Comparison of ENCODE assay signal across 22 mouse cellular contexts in the genomic region with DNA sequence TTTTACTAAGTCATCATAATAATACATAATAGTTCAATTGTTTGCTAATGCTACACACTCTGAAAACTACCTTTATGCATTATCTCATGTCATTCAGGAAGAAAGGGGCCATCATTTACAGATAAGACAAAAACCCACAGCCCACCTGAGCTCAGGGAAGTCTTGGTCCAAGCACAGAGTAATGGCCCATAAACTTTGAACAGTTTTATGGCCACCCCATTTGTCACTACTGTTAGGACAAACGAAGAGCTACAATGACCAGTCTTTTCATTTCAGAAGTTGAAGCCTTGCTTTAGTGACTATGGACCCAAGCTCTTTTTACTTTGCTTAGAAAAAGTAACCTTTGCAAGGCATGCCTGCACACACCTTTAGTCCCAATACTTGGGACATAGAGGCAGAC.
DNase-seq lines count a peak whose midpoint lies in the region; ATAC-seq and TF ChIP-seq lines count a peak whose summit lies in the region.
"Had no signal": no experiment of that assay in that cellular context is flagged by ENCODE, and none has a peak within 500 bp of the region (broad histone marks: within the 10 kb centered on the region; RNA-seq: fewer than 3 reads in every experiment).

No protein-coding gene starts in this region.

- H3K9ac ChIP-seq in kidney, embryonic 14.5 days (ENCODE audit: low read depth, low read length): no peak overlapping the region
- H3K9ac ChIP-seq in kidney, embryonic 15.5 days: no peak overlapping the region
- no peak overlapping the region for H3K9ac ChIP-seq in kidney, embryonic 16.5 days (replicated peaks; ENCODE audit: low read length)
- H3K9ac ChIP-seq in kidney, postnatal 0 days (ENCODE audit: low read depth, low read length): no peak overlapping the region

- no peak for DNase-seq in kidney, postnatal 4 days
- no peak for DNase-seq in kidney, adult 11 months
- no peak for DNase-seq in kidney, adult 2 months
- DNase-seq in kidney, postnatal 0 days (ENCODE audit: low spot score): peak; percentile 57
- no peak for DNase-seq in kidney, adult 18-20 months
- DNase-seq: adrenal gland, adult 2 months; adrenal gland, adult 8-10 months; adrenal gland, postnatal 10 days; adrenal gland, postnatal 14 days; adrenal gland, postnatal 25 days; adrenal gland, postnatal 36 days; B cell, adult 2 months; cerebellum, adult 11 months; cerebellum, adult 11-12 months had no signal

- WGBS in kidney, embryonic 14.5 days: 7% methylated on average over 1 of the region's 1 CpGs
- WGBS in kidney, embryonic 15.5 days: 11% methylated on average over 1 of the region's 1 CpGs
- 6% methylated on average over 1 of the region's 1 CpGs for WGBS in kidney, embryonic 16.5 days
- WGBS in kidney, adult 2 months: 44% methylated on average over 1 of the region's 1 CpGs
- whole genome bisulfite sequencing in kidney, postnatal 0 days: 10% methylated on average over 1 of the region's 1 CpGs

- no peaks in the 10 kb centered on the region for H3K27me3 ChIP-seq in kidney, embryonic 14.5 days (ENCODE audit: control insufficient read depth, insufficient read depth, low read length)
- H3K27me3 ChIP-seq in kidney, embryonic 15.5 days: no peaks in the 10 kb centered on the region
- H3K27me3 ChIP-seq in kidney, embryonic 16.5 days (ENCODE audit: insufficient read depth, low read length): no peaks in the 10 kb centered on the region
- H3K27me3 ChIP-seq in kidney, adult 2 months (replicated peaks; ENCODE audit: control insufficient read depth, insufficient read depth, low read length): no peaks in the 10 kb centered on the region
- no peaks in the 10 kb centered on the region for H3K27me3 ChIP-seq in kidney, postnatal 0 days (ENCODE audit: insufficient read depth, low read length)
- H3K27me3 ChIP-seq: CH12.LX, Patski had no signal

- no peaks in the 10 kb centered on the region for H3K4me1 ChIP-seq in kidney, embryonic 14.5 days (ENCODE audit: control insufficient read depth, insufficient read depth, low read length)
- peaks cover 6% of the 10 kb centered on the region; the same call in 1 of the 2 replicates for H3K4me1 ChIP-seq in kidney, embryonic 15.5 days
- H3K4me1 ChIP-seq in kidney, embryonic 16.5 days (ENCODE audit: insufficient read depth, low read length): no peaks in the 10 kb centered on the region; the same call in 1 of the 2 replicates
- H3K4me1 ChIP-seq in kidney, adult 2 months (ENCODE audit: control insufficient read depth, insufficient read depth, low read length): no peaks in the 10 kb centered on the region
- no peaks in the 10 kb centered on the region for H3K4me1 ChIP-seq in kidney, postnatal 0 days (replicated peaks; ENCODE audit: insufficient read depth, low read length)

- no peak overlapping the region for H3K4me2 ChIP-seq in kidney, embryonic 14.5 days (replicated peaks; ENCODE audit: low read depth, low read length)
- H3K4me2 ChIP-seq in kidney, embryonic 15.5 days: no peak overlapping the region
- no peak overlapping the region for H3K4me2 ChIP-seq in kidney, embryonic 16.5 days (replicated peaks; ENCODE audit: low read depth, low read length)
- H3K4me2 ChIP-seq in kidney, postnatal 0 days (ENCODE audit: low read length): no peak overlapping the region

- ATAC-seq in kidney, embryonic 14.5 days (ENCODE audit: low FRiP score, low TSS enrichment): peak; percentile 55; the same call in 1 of the 2 replicates
- peak; percentile 82 for ATAC-seq in kidney, embryonic 15.5 days (replicated peaks; ENCODE audit: low FRiP score)
- ATAC-seq in kidney, embryonic 16.5 days (ENCODE audit: low FRiP score, low TSS enrichment): peak; percentile 78; the same call in 1 of the 2 replicates
- no peak for ATAC-seq in kidney, postnatal 0 days (replicated peaks; ENCODE audit: low FRiP score, low read depth)
- ATAC-seq: activated CD4-positive, CD25-positive, alpha-beta regulatory T cell, adult 4 months; CD4-positive, CD25-positive, alpha-beta regulatory T cell, adult 4 months; Patski had no signal

- H3K4me3 ChIP-seq in kidney, embryonic 14.5 days (ENCODE audit: low read length): no peak overlapping the region
- H3K4me3 ChIP-seq in kidney, embryonic 15.5 days (replicated peaks): no peak overlapping the region
- no peak overlapping the region for H3K4me3 ChIP-seq in kidney, embryonic 16.5 days (ENCODE audit: low read length)
- H3K4me3 ChIP-seq in kidney, adult 2 months (ENCODE audit: insufficient read depth, low read depth, low read length): no peak overlapping the region
- H3K4me3 ChIP-seq in kidney, postnatal 0 days (replicated peaks; ENCODE audit: low read depth, low read length): no peak overlapping the region

- no peak for TF ChIP-seq POLR2A in kidney, adult 2 months (IDR thresholded peaks at IDR 0.05; ENCODE audit: low read depth, low read length)

- TF ChIP-seq CTCF in kidney, adult 2 months (conservative IDR thresholded peaks at IDR 0.05; ENCODE audit: insufficient read depth, insufficient read length, low read depth, low read length): no peak
- TF ChIP-seq CTCF in kidney, postnatal 0 days (IDR thresholded peaks at IDR 0.05; ENCODE audit: low read depth): no peak

- H3K27ac ChIP-seq in kidney, embryonic 14.5 days (ENCODE audit: low read depth, low read length): no peak overlapping the region
- no peak overlapping the region for H3K27ac ChIP-seq in kidney, embryonic 15.5 days
- no peak overlapping the region for H3K27ac ChIP-seq in kidney, embryonic 16.5 days (ENCODE audit: low read length)
- no peak overlapping the region for H3K27ac ChIP-seq in kidney, adult 2 months (ENCODE audit: insufficient read depth, low read depth, low read length)
- H3K27ac ChIP-seq in kidney, postnatal 0 days: no peak overlapping the region

- H3K36me3 ChIP-seq in kidney, embryonic 14.5 days (ENCODE audit: control insufficient read depth, insufficient read depth, low read length): no peaks in the 10 kb centered on the region
- H3K36me3 ChIP-seq in kidney, embryonic 15.5 days: no peaks in the 10 kb centered on the region
- no peaks in the 10 kb centered on the region for H3K36me3 ChIP-seq in kidney, embryonic 16.5 days (ENCODE audit: insufficient read depth, low read length)
- no peaks in the 10 kb centered on the region; the same call in 1 of the 2 replicates for H3K36me3 ChIP-seq in kidney, adult 2 months (ENCODE audit: control insufficient read depth, insufficient read depth, low read length)
- H3K36me3 ChIP-seq in kidney, postnatal 0 days (ENCODE audit: insufficient read depth, low read length): no peaks in the 10 kb centered on the region
- H3K36me3 ChIP-seq: G1E had no signal

- no peaks in the 10 kb centered on the region for H3K9me3 ChIP-seq in kidney, embryonic 14.5 days (ENCODE audit: control insufficient read depth, low read length)
- no peaks in the 10 kb centered on the region for H3K9me3 ChIP-seq in kidney, embryonic 15.5 days (replicated peaks)
- H3K9me3 ChIP-seq in kidney, embryonic 16.5 days (ENCODE audit: low read length): no peaks in the 10 kb centered on the region
- no peaks in the 10 kb centered on the region for H3K9me3 ChIP-seq in kidney, postnatal 0 days (replicated peaks; ENCODE audit: low read length)
